Mouse (Mus musculus) adrenal gland, postnatal 4 days (tissue): ENCODE results near the gene Vmn1r21. TPM values are rescaled to one million over a fixed set of nuclear protein-coding genes. Genes with fewer than 3 reads are reported as not detected.

Source experiments
- total RNA-seq, 2 experiments: library from RNA; stranded (reverse); gene quantifications; 2 replicates each; pipeline ENCODE4 v1.2.3; 2021

Vmn1r21 gene
- total RNA-seq, 2 experiments from 2014 or later = not detected

Other genes starting within 250 kb of the Vmn1r21 start
- 10 to 100 TPM; 13.8 to 14.5 TPM for gene Pyurf, start 158.3 kb downstream of the Vmn1r21 start, total RNA-seq
- gene Lancl2, start 147.8 kb downstream of the Vmn1r21 start, total RNA-seq = 10 to 100 TPM; 28.9 to 29.4 TPM
- gene Vopp1, start 25.2 kb downstream of the Vmn1r21 start, total RNA-seq = 10 to 100 TPM; 26.2 to 29.9 TPM
- not detected for gene Vmn1r22, start 57.7 kb upstream of the Vmn1r21 start, total RNA-seq
- not detected for gene Vmn1r23, start 76.5 kb upstream of the Vmn1r21 start, total RNA-seq
- not detected for gene Vmn1r24, start 111.2 kb upstream of the Vmn1r21 start, total RNA-seq
- gene Vmn1r25, start 130.5 kb upstream of the Vmn1r21 start, total RNA-seq = not detected
- gene Vmn1r26, start 164.8 kb upstream of the Vmn1r21 start, total RNA-seq = not detected